Mouse (Mus musculus) C2C12 (cell line): Measurements from ENCODE around the gene Ccdc34. TPM values are rescaled to one million over a fixed set of nuclear protein-coding genes. Genes with fewer than 3 reads are reported as not detected.

ENCODE experiments used
- H3K27me3 ChIP-seq: one replicate; pipeline ENCODE4 v1.6.1; 2011; ENCODE audit not compliant: control insufficient read depth, insufficient read depth, insufficient read length
- H3K36me3 ChIP-seq: one replicate; pipeline ENCODE4 v1.6.1; 2011; ENCODE audit not compliant: control insufficient read depth, insufficient read depth
- H3K4me3 ChIP-seq: one replicate; pipeline ENCODE4 v1.5.1; 2011; ENCODE audit warnings: mild to moderate bottlenecking, control low read depth; ENCODE audit not compliant: poor library complexity, insufficient read depth, severe bottlenecking
- H3K79me2 ChIP-seq: one replicate; pipeline ENCODE4 v1.6.1; 2011; ENCODE audit not compliant: control insufficient read depth, insufficient read depth
- H3K79me3 ChIP-seq: one replicate; pipeline ENCODE4 v1.6.1; 2011; ENCODE audit warnings: low read depth, control low read depth
- H3ac ChIP-seq: one replicate; pipeline ENCODE3; 2011; ENCODE audit warnings: low read depth; ENCODE audit not compliant: control insufficient read depth, insufficient read length
- CEBPB ChIP-seq: IDR thresholded peaks from one replicate; pipeline ENCODE4 v1.6.1; 2011; ENCODE audit warnings: low read depth, mild to moderate bottlenecking, control low read depth, moderate library complexity
- CTCF ChIP-seq: IDR thresholded peaks from one replicate; pipeline ENCODE4 v1.5.1; 2011; ENCODE audit not compliant: control insufficient read depth, insufficient read depth, insufficient read length
- FOSL1 ChIP-seq: IDR thresholded peaks from one replicate; pipeline ENCODE4 v1.8.0; 2011; ENCODE audit warnings: mild to moderate bottlenecking, low read length; ENCODE audit not compliant: poor library complexity, insufficient read depth, severe bottlenecking
- MAX ChIP-seq: IDR thresholded peaks from one replicate; pipeline ENCODE4 v1.6.1; 2011; ENCODE audit warnings: mild to moderate bottlenecking, control low read depth
- MYOD1 ChIP-seq: IDR thresholded peaks from one replicate; pipeline ENCODE4 v1.6.1; 2011; ENCODE audit warnings: low read depth; ENCODE audit not compliant: control insufficient read depth, insufficient read length
- MYOG ChIP-seq: IDR thresholded peaks from one replicate; pipeline ENCODE4 v1.6.1; 2011; ENCODE audit not compliant: control insufficient read depth, insufficient read length; ENCODE audit errors: extremely low read depth
- USF1 ChIP-seq: IDR thresholded peaks from one replicate; pipeline ENCODE4 v1.6.1; 2011; ENCODE audit warnings: low read depth, mild to moderate bottlenecking, control low read depth, moderate library complexity
- polyA plus RNA-seq: library from polyadenylated mRNA; unstranded; fragments of >200 nt; fragmentation: generic; extraction: Trizol; gene quantifications from one replicate; pipeline ENCODE4 v1.2.1, GENCODE M21; 2012; ENCODE audit warnings: missing spikeins

The Ccdc34 gene
- polyA plus RNA-seq, 1 experiment: 18.5 TPM

GRCm38 (mm10) chr2:110114133-110114532 lies 96.5 kb downstream of the Ccdc34 start:
- Histone ChIP-seq H3K4me3 (no peak overlapping the region), H3K79me2 (no peaks in the 10 kb centered on the region), H3K79me3 (no peaks in the 10 kb centered on the region), H3ac (no peak overlapping the region), H3K36me3 (no peaks in the 10 kb centered on the region), H3K27me3 (no peaks in the 10 kb centered on the region)
- no peak for TF ChIP-seq MYOG
- no peak for TF ChIP-seq MYOD1
- no peak for TF ChIP-seq CEBPB
- TF ChIP-seq USF1: no peak
- no peak for TF ChIP-seq FOSL1
- no peak for TF ChIP-seq MAX
- no peak for TF ChIP-seq CTCF

DNA sequence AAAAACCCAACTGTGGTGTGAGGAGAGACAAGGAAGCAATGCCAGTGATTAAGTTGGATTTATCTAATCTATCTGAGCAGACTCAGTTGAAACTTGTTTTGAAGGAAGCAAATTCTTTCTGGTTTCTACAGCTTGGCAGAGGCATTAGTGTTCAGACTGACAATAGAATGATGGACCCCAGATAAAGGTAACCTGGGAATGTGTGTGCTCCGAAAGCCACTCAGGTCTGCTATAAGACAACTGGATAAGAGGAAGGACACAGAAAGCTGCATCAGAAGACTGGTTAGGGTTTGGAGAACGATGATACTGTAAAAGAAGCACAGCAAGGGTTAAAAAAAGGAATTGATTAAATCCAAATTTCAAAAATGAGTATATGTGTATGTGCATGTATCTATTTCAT lies 111.8 kb downstream of the Ccdc34 start:
- Histone ChIP-seq H3K79me2 (no peaks in the 10 kb centered on the region), H3K36me3 (no peaks in the 10 kb centered on the region), H3K4me3 (no peak overlapping the region), H3K79me3 (no peaks in the 10 kb centered on the region), H3ac (no peak overlapping the region), H3K27me3 (no peaks in the 10 kb centered on the region)
- no peak for TF ChIP-seq CEBPB
- no peak for TF ChIP-seq USF1
- TF ChIP-seq FOSL1: no peak
- no peak for TF ChIP-seq MAX
- no peak for TF ChIP-seq MYOD1
- TF ChIP-seq MYOG: no peak
- TF ChIP-seq CTCF: no peak

GRCm38 (mm10) chr2:110131573-110131972 lies 114.0 kb downstream of the Ccdc34 start:
- Histone ChIP-seq H3K79me3 (no peaks in the 10 kb centered on the region), H3K27me3 (no peaks in the 10 kb centered on the region), H3K4me3 (no peak overlapping the region), H3K36me3 (no peaks in the 10 kb centered on the region), H3K79me2 (no peaks in the 10 kb centered on the region), H3ac (no peak overlapping the region)
- no peak for TF ChIP-seq CEBPB
- no peak for TF ChIP-seq CTCF
- TF ChIP-seq USF1: no peak
- no peak for TF ChIP-seq FOSL1
- no peak for TF ChIP-seq MAX
- TF ChIP-seq MYOG: no peak
- no peak for TF ChIP-seq MYOD1

DNA sequence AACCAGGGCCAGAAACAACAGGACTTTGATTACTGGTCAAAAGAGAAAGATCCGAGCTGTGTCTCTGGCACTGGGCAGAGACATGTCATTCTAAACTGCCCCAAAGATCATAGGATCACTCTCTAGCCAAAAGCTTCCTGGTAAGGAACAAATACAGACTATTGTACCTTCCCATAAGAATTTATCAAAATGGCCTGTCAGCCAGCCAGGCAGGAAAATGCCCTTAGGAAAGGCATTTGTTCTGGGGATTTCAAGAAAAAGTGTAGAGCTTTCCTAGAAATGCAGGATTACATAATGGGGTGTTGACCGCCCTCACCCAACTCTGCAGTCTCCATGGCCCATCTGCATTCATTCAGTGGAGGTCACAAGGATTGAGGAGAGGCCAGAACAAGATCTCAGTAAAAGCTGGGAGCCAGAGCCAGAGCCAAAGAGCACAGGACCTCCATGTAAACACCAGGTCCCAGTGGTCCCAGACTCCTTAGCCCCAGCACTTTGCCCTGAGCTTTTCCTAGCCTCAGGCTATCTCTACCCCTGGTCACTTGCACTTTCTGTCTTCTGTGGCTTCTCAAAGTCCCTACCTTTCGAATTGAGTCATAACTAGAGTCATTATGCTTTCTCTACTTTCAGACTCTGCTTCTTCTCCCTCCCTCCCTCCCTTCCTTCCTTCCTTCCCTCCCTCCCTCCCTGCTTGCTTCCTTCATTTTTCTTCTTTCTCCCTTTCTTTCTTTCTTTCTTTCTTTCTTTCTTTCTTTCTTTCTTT lies 115.9 kb downstream of the Ccdc34 start:
- Histone ChIP-seq H3K27me3 (no peaks in the 10 kb centered on the region), H3K79me3 (no peaks in the 10 kb centered on the region), H3ac (no peak overlapping the region), H3K36me3 (no peaks in the 10 kb centered on the region), H3K4me3 (no peak overlapping the region), H3K79me2 (no peaks in the 10 kb centered on the region)
- TF ChIP-seq USF1 (no peak), MAX (no peak), MYOG (no peak), FOSL1 (no peak), MYOD1 (no peak), CTCF (no peak), CEBPB (no peak)

DNA sequence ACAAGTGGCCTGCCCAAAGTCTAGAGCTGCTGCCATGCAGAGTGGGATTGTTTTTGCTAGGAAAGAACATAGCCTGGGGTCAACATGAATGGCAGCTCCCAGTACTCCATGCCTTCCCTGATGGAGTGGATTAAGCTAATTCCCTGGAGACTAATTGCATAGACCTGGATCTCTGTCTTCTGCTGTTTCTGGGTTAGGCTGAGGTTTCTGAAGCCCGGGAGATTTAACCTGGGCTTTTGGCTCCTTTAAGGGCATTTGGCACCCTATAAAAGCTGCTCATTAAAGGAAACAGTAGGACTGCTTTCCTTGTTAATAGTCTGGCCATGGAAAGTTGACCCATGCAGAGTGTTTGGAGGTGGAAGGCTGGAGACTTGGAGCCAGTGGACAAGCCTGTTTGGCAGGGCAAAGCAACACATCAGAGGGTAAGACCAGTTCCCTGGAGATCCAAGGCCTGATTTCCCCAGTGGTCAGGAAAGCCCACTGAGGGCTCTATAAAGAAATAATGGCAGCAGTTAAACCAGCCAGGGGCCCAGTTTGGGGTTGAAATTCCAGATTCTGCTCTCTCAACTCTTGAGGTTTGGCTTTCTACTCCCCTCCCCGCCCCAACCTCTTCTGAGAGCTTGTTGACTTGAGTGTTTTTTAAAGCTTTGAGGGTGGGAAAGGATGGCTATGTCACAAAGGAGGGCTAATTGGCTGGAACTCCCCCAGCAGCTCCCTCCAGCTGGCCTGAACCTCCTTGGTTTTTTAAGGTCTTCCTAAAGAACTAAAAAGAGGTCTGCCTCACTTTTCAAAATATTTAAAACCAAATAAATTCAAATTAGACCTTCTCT lies 117.4 kb downstream of the Ccdc34 start:
- H3K79me3 ChIP-seq: no peaks in the 10 kb centered on the region
- no peak overlapping the region for H3ac ChIP-seq
- H3K4me3 ChIP-seq: no peak overlapping the region
- H3K36me3 ChIP-seq: no peaks in the 10 kb centered on the region
- TF ChIP-seq USF1 (no peak), CEBPB (no peak), MYOD1 (no peak), MAX (no peak), MYOG (no peak), CTCF (no peak), FOSL1 (no peak)
- H3K27me3 ChIP-seq: no peaks in the 10 kb centered on the region
- H3K79me2 ChIP-seq: no peaks in the 10 kb centered on the region
